Mouse (Mus musculus): Measurements from ENCODE around the gene Prss22. TPM values are rescaled to one million over a fixed set of nuclear protein-coding genes. Genes with fewer than 3 reads are reported as not detected.
A peak's percentile ranks its signal among the peaks of the same experiment; 100 is the strongest.
"Not testable (repeated sequence)": the region's sequence is repeated elsewhere in the genome, so short reads cannot be mapped to it uniquely, and the experiment has no call there.

Gene Prss22
- total RNA-seq, 4 experiments from 2014 or later, result 0.94 to 1.7 (median 1.1) TPM

GRCm38 (mm10) chr17:23995421-23995820 lies 2.5 kb downstream of the Prss22 start:
- no peak for DNase-seq (ENCODE audit: low spot score in 2 of 2)

- DNase-seq (ENCODE audit: low spot score in 2 of 2), result no peak
Observed at GRCm38 (mm10) chr17:23994667-23995066, 3.2 kb downstream of the Prss22 start.

- peak; percentile 89 to 97 for DNase-seq (ENCODE audit: low spot score in 2 of 2)
Observed at GRCm38 (mm10) chr17:23993559-23994428, 4.1 kb downstream of the Prss22 start.

- no peak for DNase-seq (ENCODE audit: low spot score in 2 of 2)
Observed at GRCm38 (mm10) chr17:23992789-23993553, 4.9 kb downstream of the Prss22 start.

GRCm38 (mm10) chr17:23989802-23990201 lies 8.1 kb downstream of the Prss22 start:
- no peak for DNase-seq (ENCODE audit: low spot score in 2 of 2)

- DNase-seq (ENCODE audit: low spot score in 2 of 2), result no peak
Observed at GRCm38 (mm10) chr17:23984989-23985388, 12.9 kb downstream of the Prss22 start.

GRCm38 (mm10) chr17:23982912-23983311 lies 15.0 kb downstream of the Prss22 start:
- no peak for DNase-seq (ENCODE audit: low spot score in 2 of 2)

GRCm38 (mm10) chr17:23980297-23980909 lies 17.5 kb downstream of the Prss22 start, which contains the start of gene Prss30:
Gene Prss30, minus strand, starts transcription at chr17:23980566.
- DNase-seq (ENCODE audit: low spot score in 2 of 2), result no peak

GRCm38 (mm10) chr17:23979471-23979870 lies 18.4 kb downstream of the Prss22 start:
- no peak for DNase-seq (ENCODE audit: low spot score in 2 of 2)

GRCm38 (mm10) chr17:23976665-23977064 lies 21.2 kb downstream of the Prss22 start:
- DNase-seq (ENCODE audit: low spot score in 2 of 2), result no peak

GRCm38 (mm10) chr17:23971315-23971714 lies 26.6 kb downstream of the Prss22 start:
- no peak for DNase-seq (ENCODE audit: low spot score in 2 of 2)

- DNase-seq (ENCODE audit: low spot score in 2 of 2), result peak; percentile 36 to 60
Observed at GRCm38 (mm10) chr17:23969231-23969630, 28.7 kb downstream of the Prss22 start.

- no peak for DNase-seq (ENCODE audit: low spot score in 2 of 2)
Observed at GRCm38 (mm10) chr17:23968780-23969179, 29.1 kb downstream of the Prss22 start.

GRCm38 (mm10) chr17:23966658-23967401 lies 31.1 kb downstream of the Prss22 start:
- DNase-seq (ENCODE audit: low spot score in 2 of 2), result no peak

- DNase-seq (ENCODE audit: low spot score in 2 of 2), result no peak
Observed at GRCm38 (mm10) chr17:23965805-23966425, 32.0 kb downstream of the Prss22 start.

- DNase-seq (ENCODE audit: low spot score in 2 of 2), result no peak
Observed at GRCm38 (mm10) chr17:23961573-23962122, 36.3 kb downstream of the Prss22 start.

GRCm38 (mm10) chr17:23960084-23960738 lies 37.7 kb downstream of the Prss22 start:
- DNase-seq (ENCODE audit: low spot score in 2 of 2), result peak; percentile 35 to 72

GRCm38 (mm10) chr17:23955174-23955573 lies 42.7 kb downstream of the Prss22 start, which contains the start of gene Sbpl:
Gene Sbpl, minus strand, starts transcription at chr17:23955274.
- no peak for DNase-seq (ENCODE audit: low spot score in 2 of 2)

GRCm38 (mm10) chr17:23950828-23951227 lies 47.1 kb downstream of the Prss22 start:
- not testable (repeated sequence) for DNase-seq (ENCODE audit: low spot score in 2 of 2)

- no peak for DNase-seq (ENCODE audit: low spot score in 2 of 2)
Observed at GRCm38 (mm10) chr17:23949068-23949467, 48.8 kb downstream of the Prss22 start.

All from left cerebral cortex, adult 8-10 months (tissue).